Mouse (Mus musculus) cerebellum, postnatal 25 days (tissue): ENCODE measurements at regions not wholly inside any gene's neighbourhood (a gene's known extent, or its start where the extent isn't known, plus 50 kb on each side); places are given as distances from the start of the nearest gene placed in this dataset.

Experiments used
- DNase-seq, 2 experiments: peaks; one replicate each; pipeline ENCODE4 v3.0.0; 2021; ENCODE audit warnings: mixed read lengths in 2 of 2

DNA sequence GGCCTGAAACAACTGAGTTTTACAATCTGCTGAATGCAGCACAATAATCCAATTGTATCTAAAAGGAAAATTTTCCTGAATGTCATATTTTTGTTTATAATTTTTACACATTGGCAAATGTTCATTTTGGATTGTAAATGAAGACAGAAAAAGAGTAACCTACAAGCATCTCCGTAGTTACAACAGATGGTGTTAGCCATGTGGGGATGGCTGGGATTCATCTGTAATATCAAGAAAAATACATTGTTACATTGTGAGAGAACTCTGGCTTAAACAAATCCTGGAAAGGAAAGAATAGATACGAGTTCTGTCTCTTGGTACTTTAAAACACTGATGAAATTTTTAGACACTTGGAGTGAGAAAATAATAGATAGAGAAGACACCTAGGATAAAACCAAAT lies 1106.0 kb downstream of the Grm8 start:
- no peak for DNase-seq

GRCm38 (mm10) chr6:27028377-27028776 lies 1106.6 kb downstream of the Grm8 start:
- DNase-seq: no peak

DNA sequence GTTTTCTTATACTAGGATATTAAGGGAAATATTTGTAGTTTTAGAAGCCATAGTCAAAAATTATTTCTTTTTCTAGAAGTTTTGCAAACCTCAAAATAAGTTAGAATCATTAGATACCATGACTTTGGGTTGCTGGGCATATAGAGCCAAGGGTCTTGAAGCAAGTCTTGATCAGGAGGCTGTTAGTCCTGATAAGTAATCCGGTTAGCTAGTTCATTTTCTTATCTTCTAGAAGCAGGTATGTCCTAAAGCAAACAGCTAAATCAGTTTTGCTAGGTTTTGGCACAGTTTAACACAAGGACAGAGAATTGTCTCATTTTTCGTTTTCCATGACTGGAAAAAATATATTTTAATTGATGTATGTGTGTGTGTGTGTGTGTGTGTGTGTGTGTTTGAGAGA lies 1113.3 kb downstream of the Grm8 start:
- DNase-seq: no peak

GRCm38 (mm10) chr6:27014475-27014874 lies 1120.5 kb downstream of the Grm8 start:
- DNase-seq: no peak

DNA sequence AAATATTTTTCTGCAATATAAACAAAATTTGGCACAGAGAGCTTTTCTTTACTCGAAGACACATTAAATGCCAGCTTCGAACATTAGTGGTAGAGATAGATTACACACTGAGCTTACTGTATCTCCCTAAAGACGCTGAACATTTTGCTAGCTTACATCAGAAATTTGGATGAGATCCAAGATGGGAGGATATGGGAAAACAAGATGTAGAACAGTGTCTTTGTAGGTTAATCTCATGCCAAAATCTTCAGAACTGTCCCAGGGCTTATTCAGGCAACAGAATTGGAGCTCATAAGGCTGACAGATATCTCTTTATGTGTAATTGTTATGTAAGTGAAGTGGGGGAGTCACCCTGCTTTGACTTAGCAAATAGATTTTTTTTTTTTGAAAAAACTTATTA lies 1158.4 kb downstream of the Grm8 start:
- DNase-seq: no peak

DNA sequence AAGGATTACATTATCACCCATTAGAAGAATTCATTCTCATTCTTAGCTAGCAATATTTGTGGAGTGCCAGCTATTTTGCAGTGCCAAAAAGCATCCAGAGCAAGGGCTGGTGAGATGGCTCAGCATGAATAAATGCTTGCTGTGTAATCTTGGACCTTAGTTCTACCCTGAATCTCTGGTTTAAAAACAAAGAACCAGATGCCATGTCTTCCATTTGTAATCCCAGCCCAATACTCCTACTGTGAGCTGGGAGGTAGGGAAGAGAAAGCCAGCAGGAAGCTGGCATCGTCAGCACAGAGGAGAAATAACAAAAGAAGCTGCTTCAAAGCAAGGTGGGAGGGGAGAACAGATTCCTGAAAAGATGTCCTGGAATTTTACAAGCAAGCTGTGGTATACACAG lies 1140.1 kb upstream of the Pot1a start:
- peak; percentile 21 to 34 for DNase-seq
